Mouse (Mus musculus) testis, adult 2 months (tissue): ENCODE results near the gene Relb.

Experiments
- CTCF ChIP-seq: fragments of 200-500 bp; IDR thresholded peaks from 2 replicates; pipeline ENCODE4 v1.5.1; 2012; ENCODE audit warnings: low read depth, mild to moderate bottlenecking, inconsistent platforms, low read length, moderate library complexity; ENCODE audit not compliant: control insufficient read depth, insufficient read depth, insufficient replicate concordance
- POLR2A ChIP-seq: fragments of 200-500 bp; IDR thresholded peaks from 2 replicates; pipeline ENCODE4 v1.6.1; 2012; ENCODE audit warnings: low read depth, mild to moderate bottlenecking, inconsistent platforms, low read length, moderate library complexity; ENCODE audit not compliant: control insufficient read depth

GRCm38 (mm10) chr7:19632720-19633119, 3.5 kb upstream of the Relb start:
- TF ChIP-seq POLR2A (no peak), CTCF (no peak)
